Comparison of ENCODE assay signal across 9 mouse cellular contexts in genomic region chr15:88840126-88840525, GRCm38 (mm10). TPM values are rescaled to one million over a fixed set of nuclear protein-coding genes. Genes with fewer than 3 reads are reported as not detected.
DNase-seq lines count a peak whose midpoint lies in the region; ATAC-seq lines count a peak whose summit lies in the region.
"Had no signal": no experiment of that assay in that cellular context is flagged by ENCODE, and none has a peak within 500 bp of the region (broad histone marks: within the 10 kb centered on the region; RNA-seq: fewer than 3 reads in every experiment).

No protein-coding gene starts in this region.

- peak overlapping the region; percentile 59; the same call in 1 of the 2 replicates for H3K27ac ChIP-seq in stomach, embryonic 14.5 days (ENCODE audit: low read length)

- H3K27me3 ChIP-seq in stomach, embryonic 14.5 days (ENCODE audit: control insufficient read depth, insufficient read depth, low read length) = no peaks in the 10 kb centered on the region

- no peak overlapping the region for H3K4me2 ChIP-seq in stomach, embryonic 14.5 days (replicated peaks; ENCODE audit: low read depth, low read length)

- peak; percentile 72 for DNase-seq in gastrocnemius, postnatal 25 days
- DNase-seq in gastrocnemius, postnatal 36 days = no peak
- DNase-seq in cerebellum, postnatal 25 days = peak; percentile 70
- peak; percentile 72 to 74 for DNase-seq in heart, postnatal 10 days
- DNase-seq in kidney, postnatal 4 days = peak; percentile 56 to 70
- no peak for DNase-seq in ovary, postnatal 14 days (ENCODE audit: low spot score)
- no peak for DNase-seq in frontal cortex, postnatal 10 days (ENCODE audit: low spot score in 2 of 2)

- H3K4me3 ChIP-seq in stomach, embryonic 14.5 days (ENCODE audit: low read depth, low read length) = no peak overlapping the region

- no peaks in the 10 kb centered on the region for H3K9me3 ChIP-seq in stomach, embryonic 14.5 days (ENCODE audit: control insufficient read depth, low read depth, low read length)
- H3K9me3 ChIP-seq: G1E had no signal

- no peaks in the 10 kb centered on the region for H3K36me3 ChIP-seq in stomach, embryonic 14.5 days (ENCODE audit: control insufficient read depth, insufficient read depth, low read length)
- H3K36me3 ChIP-seq: G1E had no signal

- H3K9ac ChIP-seq in stomach, embryonic 14.5 days (replicated peaks; ENCODE audit: low read depth, low read length) = no peak overlapping the region

- WGBS in stomach, embryonic 14.5 days = 70% methylated on average over 10 of the region's 10 CpGs

- peaks cover 12% of the 10 kb centered on the region for H3K4me1 ChIP-seq in stomach, embryonic 14.5 days (ENCODE audit: control insufficient read depth, insufficient read depth, low read length)

- no peak for ATAC-seq in stomach, embryonic 14.5 days (ENCODE audit: insufficient number of reproducible peaks, insufficient read depth, low FRiP score, low read depth)

- intact Hi-C loops in gastrocnemius, postnatal 36 days (cut with DNase I) = no loop called here
- intact Hi-C loops in heart, postnatal 10 days (cut with DNase I) = loop anchor here (1.0 kb wide), 1 partner anchor 10 kb away; no protein-coding TSS in a partner anchor

RNA-seq across cellular contexts. Expression of gene Creld2, which starts 20.7 kb away (rescaled TPM):
- total RNA-seq in gastrocnemius, postnatal 25 days (2021) = 1 to 10 TPM; 9.8 to 9.9 TPM
- 1 to 10 TPM; 6.6 to 8.9 TPM for total RNA-seq in gastrocnemius, postnatal 36 days (2021)
- total RNA-seq in heart, postnatal 10 days (2021) = 10 to 100 TPM; 16.8 to 20.3 TPM
- 59.6 and 72.9 TPM in 2 replicates for polyA plus RNA-seq in stomach, embryonic 14.5 days (2014; fragmentation: Nextera tagmentation; extraction: Ambion mirVana)

RNA-seq across cellular contexts. Expression of gene Alg12, which starts 21.0 kb away (rescaled TPM):
- 1 to 10 TPM; 3.5 to 5.2 TPM for total RNA-seq in gastrocnemius, postnatal 25 days (2021)
- total RNA-seq in gastrocnemius, postnatal 36 days (2021) = 1 to 10 TPM; 3.6 to 3.7 TPM
- 1 to 10 TPM; 8.6 to 8.8 TPM for total RNA-seq in heart, postnatal 10 days (2021)
- polyA plus RNA-seq in stomach, embryonic 14.5 days (2014; fragmentation: Nextera tagmentation; extraction: Ambion mirVana) = 10.5 and 12.7 TPM in 2 replicates

RNA-seq across cellular contexts. Expression of gene Pim3, which starts 21.9 kb away (rescaled TPM):
- total RNA-seq in gastrocnemius, postnatal 25 days (2021) = 10 to 100 TPM; 20.6 to 22.2 TPM
- 10 to 100 TPM; 22.1 to 32.2 TPM for total RNA-seq in gastrocnemius, postnatal 36 days (2021)
- total RNA-seq in heart, postnatal 10 days (2021) = 10 to 100 TPM; 49.8 to 85.5 TPM
- 35.9 and 38.4 TPM in 2 replicates for polyA plus RNA-seq in stomach, embryonic 14.5 days (2014; fragmentation: Nextera tagmentation; extraction: Ambion mirVana)

Comparison
In these comparisons a context has a peak if more than half of its experiments do, and no peak if none do; other contexts are left out.
1. DNase-seq: peak in gastrocnemius, postnatal 25 days (single experiment), cerebellum, postnatal 25 days (2 of 2), heart, postnatal 10 days (2 of 2) and kidney, postnatal 4 days (2 of 2); none in gastrocnemius, postnatal 36 days (0 of 2), ovary, postnatal 14 days (single experiment) and frontal cortex, postnatal 10 days (0 of 2).